Mouse (Mus musculus) left cerebral cortex, postnatal 36 days (tissue): ENCODE data around the gene Khdc1c. TPM values are rescaled to one million over a fixed set of nuclear protein-coding genes. Genes with fewer than 3 reads are reported as not detected.

Source experiments
- DNase-seq, 2 experiments: peaks; one replicate each; pipeline ENCODE4 v3.0.0; 2021 to 2022; ENCODE audit warnings: low spot score in 2 of 2, mixed read lengths in 1 of 2
- intact Hi-C: fragments of 180-260 bp; cut with DNase I; formaldehyde crosslinking; loops from one replicate; pipeline ENCODE4 v1.15.1; 2025
- total RNA-seq, 2 experiments: library from RNA; stranded (reverse); gene quantifications; 2 replicates each; pipeline ENCODE4 v1.2.3; 2021

Khdc1c gene
- total RNA-seq, 2 experiments from 2014 or later = not detected

DNA sequence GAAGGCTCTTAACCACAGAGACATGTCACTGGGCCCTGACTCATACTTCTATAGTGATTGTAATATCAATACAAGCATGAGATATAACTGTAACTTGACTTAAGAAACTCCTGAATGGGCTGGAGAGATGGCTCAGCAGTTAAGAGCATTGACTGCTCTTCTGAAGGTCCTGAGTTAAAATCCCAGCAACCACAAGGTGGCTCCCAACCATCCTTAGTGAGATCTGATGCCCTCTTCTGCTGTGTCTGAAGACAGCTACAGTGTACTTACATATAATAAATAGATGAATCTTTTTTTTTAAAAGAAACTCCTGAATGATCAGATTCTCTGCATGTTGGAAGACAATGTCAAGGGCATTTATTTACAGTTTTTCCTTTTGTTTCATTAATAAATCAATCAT, 51.2 kb downstream of the Khdc1c start:
- intact Hi-C loops = loop anchor here (10.0 kb wide), 1 partner anchor 265 kb away; no protein-coding TSS in a partner anchor
- DNase-seq = no peak

Other genes with a start within 250 kb of the Khdc1c start
- gene Tmem14a, start 149.8 kb upstream of the Khdc1c start, total RNA-seq = 10 to 100 TPM; 40.4 to 50.9 TPM
- gene Gsta3, start 127.7 kb upstream of the Khdc1c start, total RNA-seq = 1 to 10 TPM in 1 of 2 experiments, under 1 TPM in 1; 0.52 to 2.4 TPM
- not detected for gene Khdc1a, start 18.7 kb upstream of the Khdc1c start, total RNA-seq
- gene Khdc1b, start 15.2 kb downstream of the Khdc1c start, total RNA-seq = not detected